In genomic region chr8:19784554-19785364, GRCm38 (mm10) we compare ENCODE assay signal across 8 mouse cellular contexts. TPM values are rescaled to one million over a fixed set of nuclear protein-coding genes. Genes with fewer than 3 reads are reported as not detected.
DNase-seq lines count a peak whose midpoint lies in the region; ATAC-seq and TF ChIP-seq lines count a peak whose summit lies in the region.
"Not testable (repeated sequence)": the region's sequence is repeated elsewhere in the genome, so short reads cannot be mapped to it uniquely, and the experiment has no call there.

No protein-coding gene starts in this region.

- not testable (repeated sequence) for TF ChIP-seq EP300 in MEL (IDR thresholded peaks at IDR 0.05; ENCODE audit: low read depth in 1 of 2, low read length in 2 of 2)

- peak overlapping the region; percentile 55 to 62 for H3K4me3 ChIP-seq in MEL (ENCODE audit: control insufficient read depth in 1 of 2, insufficient read depth in 1 of 2, low read depth in 2 of 2, low read length in 2 of 2)
- H3K4me3 ChIP-seq in cerebellum, adult 2 months (replicated peaks; ENCODE audit: insufficient read depth, low read depth, low read length), result peak overlapping the region; percentile 68
- H3K4me3 ChIP-seq in forebrain, postnatal 0 days (ENCODE audit: low read depth, low read length), result peak overlapping the region; percentile 51
- H3K4me3 ChIP-seq in lung, embryonic 15.5 days, result peak overlapping the region; percentile 62

- peak overlapping the region; percentile 22 for H3K27ac ChIP-seq in MEL (ENCODE audit: control insufficient read depth, low read depth, low read length)
- peak overlapping the region; percentile 84 for H3K27ac ChIP-seq in cerebellum, adult 2 months (ENCODE audit: insufficient read depth, low read length)
- H3K27ac ChIP-seq in forebrain, postnatal 0 days (ENCODE audit: low read depth, low read length), result peak overlapping the region; percentile 82
- H3K27ac ChIP-seq in lung, embryonic 15.5 days, result peak overlapping the region; percentile 91

- peak overlapping the region; percentile 68 for H3K9ac ChIP-seq in MEL (ENCODE audit: control insufficient read depth, low read depth, low read length, poor library complexity, severe bottlenecking)
- H3K9ac ChIP-seq in forebrain, postnatal 0 days, result peak overlapping the region; percentile 77
- H3K9ac ChIP-seq in lung, embryonic 15.5 days, result peak overlapping the region; percentile 93

- H3K36me3 ChIP-seq in MEL (ENCODE audit: control insufficient read depth in 1 of 2, insufficient read depth in 2 of 2, low read length in 2 of 2); forebrain, postnatal 0 days (ENCODE audit: insufficient read depth); lung, embryonic 15.5 days: not testable (repeated sequence)

- DNase-seq in MEL (ENCODE audit: low read depth, low spot score), result peak; percentile 99
- DNase-seq in cerebellum, adult 2 months, result peak; percentile 98 to 100
- peak; percentile 99 for DNase-seq in forebrain, postnatal 0 days
- DNase-seq in heart, postnatal 4 days, result peak; percentile 100
- peak; percentile 99 to 100 for DNase-seq in layer of hippocampus, adult 8-10 months (ENCODE audit: low spot score in 2 of 2)
- peak; percentile 96 for DNase-seq in ovary, adult 18-20 months (ENCODE audit: low spot score)
- peak; percentile 93 for DNase-seq in thymus, postnatal 0 days (ENCODE audit: low spot score)

- not testable (repeated sequence) for H3K27me3 ChIP-seq in MEL (ENCODE audit: control insufficient read depth in 1 of 2, insufficient read depth in 2 of 2, low read length in 2 of 2); cerebellum, adult 2 months (ENCODE audit: control insufficient read depth, insufficient read depth, low read length); forebrain, postnatal 0 days (ENCODE audit: insufficient read depth, low read length); lung, embryonic 15.5 days

- 10% methylated on average over 71 of the region's 71 CpGs for WGBS in cerebellum, adult 2 months
- 17% methylated on average over 65 of the region's 71 CpGs for WGBS in forebrain, postnatal 0 days
- WGBS in lung, embryonic 15.5 days, result 9% methylated on average over 71 of the region's 71 CpGs

- not testable (repeated sequence) for H3K9me3 ChIP-seq in MEL (replicated peaks; ENCODE audit: insufficient read depth, low read length); forebrain, postnatal 0 days (ENCODE audit: low read length); lung, embryonic 15.5 days

- peak; percentile 65 to 89 for TF ChIP-seq POLR2A in MEL (IDR thresholded peaks at IDR 0.05; ENCODE audit: control insufficient read depth in 1 of 2, insufficient read depth in 1 of 2, low read depth in 1 of 2, low read length in 2 of 2, poor library complexity in 1 of 2)
- TF ChIP-seq POLR2A in cerebellum, adult 2 months (IDR thresholded peaks at IDR 0.05; ENCODE audit: borderline replicate concordance, insufficient read depth, low read length), result peak; percentile 49; the same call in 1 of the 2 replicates

- peak in 2 of 3 experiments; percentile 4 to 19; a peak in 3 of 6 replicates for TF ChIP-seq CTCF in MEL (IDR thresholded peaks at IDR 0.05 in 2 of 3, conservative IDR thresholded peaks at IDR 0.05 in 1 of 3; ENCODE audit: control insufficient read depth in 1 of 3, insufficient read depth in 1 of 3, low read depth in 2 of 3, low read length in 3 of 3, poor library complexity in 1 of 3, severe bottlenecking in 1 of 3)
- TF ChIP-seq CTCF in cerebellum, adult 2 months (IDR thresholded peaks at IDR 0.05; ENCODE audit: borderline replicate concordance, insufficient read depth, low read depth, low read length), result not testable (repeated sequence)
- TF ChIP-seq CTCF in forebrain, postnatal 0 days (IDR thresholded peaks at IDR 0.05; ENCODE audit: low read depth), result peak; percentile 44; the same call in 1 of the 2 replicates

- peak; percentile 100 for ATAC-seq in forebrain, postnatal 0 days
- peak; percentile 100 for ATAC-seq in lung, embryonic 15.5 days (ENCODE audit: borderline replicate concordance, extremely low read depth, low FRiP score, low TSS enrichment)

- not testable (repeated sequence) for TF ChIP-seq RAD21 in MEL (IDR thresholded peaks at IDR 0.05; ENCODE audit: low read depth, low read length)

- H3K79me2 ChIP-seq in MEL (ENCODE audit: control insufficient read depth, insufficient read depth, low read length, poor library complexity), result not testable (repeated sequence)

- not testable (repeated sequence) for H3K4me1 ChIP-seq in MEL (ENCODE audit: control insufficient read depth in 1 of 2, insufficient read depth in 2 of 2, low read length in 2 of 2); cerebellum, adult 2 months (ENCODE audit: control insufficient read depth, insufficient read depth, low read length); forebrain, postnatal 0 days (ENCODE audit: insufficient read depth); lung, embryonic 15.5 days

- peak overlapping the region; percentile 48 for H3K4me2 ChIP-seq in forebrain, postnatal 0 days (ENCODE audit: low read depth)
- H3K4me2 ChIP-seq in lung, embryonic 15.5 days, result peak overlapping the region; percentile 47

TF ChIP-seq in MEL, 35 proteins besides CTCF, POLR2A, EP300 and RAD21:
- TF ChIP-seq MYC (IDR thresholded peaks at IDR 0.05; ENCODE audit: low read depth, low read length) (0 out of 2 replicates have a peak, but pooled peaks have one; percentile 47), TBP (IDR thresholded peaks at IDR 0.05; ENCODE audit: low read depth, low read length) (peak; percentile 76), POLR2AphosphoS2 (IDR thresholded peaks at IDR 0.05; ENCODE audit: low read length) (peak; percentile 53; the same call in 1 of the 2 replicates), POLR2AphosphoS5 (IDR thresholded peaks at IDR 0.05; ENCODE audit: borderline replicate concordance, low read depth, low read length) (0 out of 2 replicates have a peak, but pooled peaks have one; percentile 53), MXI1 (IDR thresholded peaks at IDR 0.05; ENCODE audit: low read depth, low read length) (0 out of 2 replicates have a peak, but pooled peaks have one; percentile 30), TCF12 (IDR thresholded peaks at IDR 0.05; ENCODE audit: low read depth, low read length) (peak; percentile 58), SIN3A (IDR thresholded peaks at IDR 0.05; ENCODE audit: low read length) (peak; percentile 45; the same call in 1 of the 2 replicates), MAX (IDR thresholded peaks at IDR 0.05; ENCODE audit: low read length) (peak; percentile 45; the same call in 1 of the 2 replicates), HCFC1 (IDR thresholded peaks at IDR 0.05; ENCODE audit: low read depth, low read length) (peak; percentile 73), NELFE (IDR thresholded peaks at IDR 0.05; ENCODE audit: low read depth, low read length) (peak; percentile 46)

RNA-seq across cellular contexts. Expression of gene 4930467E23Rik, which starts 55.4 kb away (rescaled TPM):
- not detected in 2 replicates for total RNA-seq in MEL (2012; rRNA removed)
- not detected for polyA plus RNA-seq in MEL (2012; ENCODE audit: insufficient read depth in 1 of 2, insufficient read length in 2 of 2, low read depth in 1 of 2, low replicate concordance in 2 of 2, missing spikeins in 1 of 2)
- 0.11 TPM in 1 of 2 replicates, not detected in the other for polyA plus RNA-seq in cerebellum, adult 2 months (2012; rRNA removed)
- total RNA-seq in forebrain, postnatal 0 days (2014; rRNA removed), result 0.08 TPM in 1 of 2 replicates, not detected in the other
- not detected in 2 replicates for polyA plus RNA-seq in forebrain, postnatal 0 days (2015; fragmentation: Nextera tagmentation; extraction: Ambion mirVana)
- not detected for total RNA-seq in heart, postnatal 4 days (2021)
- total RNA-seq in layer of hippocampus, adult 8-10 months (2022), result 1 to 10 TPM in 2 of 4 experiments, under 1 TPM in 2; 0.83 to 1.9 (median 1.0) TPM
- polyA plus RNA-seq in lung, embryonic 15.5 days (2015; fragmentation: Nextera tagmentation; extraction: Ambion mirVana), result not detected in 2 replicates
- polyA plus RNA-seq in thymus, postnatal 0 days (2015; fragmentation: Nextera tagmentation; extraction: Ambion mirVana), result not detected in 2 replicates

Comparison
In these comparisons a context has a peak if more than half of its experiments do, and no peak if none do; other contexts are left out.
1. Peak in every context shown above with its lines: DNase-seq, ATAC-seq, H3K4me3 ChIP-seq and H3K27ac ChIP-seq.
2. H3K27ac ChIP-seq: peak in every context shown above with its lines; median percentile 91 in lung, embryonic 15.5 days; 84 in cerebellum, adult 2 months; 82 in forebrain, postnatal 0 days; 22 in MEL.